Mouse (Mus musculus): ENCODE results near the gene Srsf2. TPM values are rescaled to one million over a fixed set of nuclear protein-coding genes. Genes with fewer than 3 reads are reported as not detected.

Srsf2 gene
- total and polyA plus RNA-seq, 3 experiments: 786 to 1,600 (median 801) TPM

DNA sequence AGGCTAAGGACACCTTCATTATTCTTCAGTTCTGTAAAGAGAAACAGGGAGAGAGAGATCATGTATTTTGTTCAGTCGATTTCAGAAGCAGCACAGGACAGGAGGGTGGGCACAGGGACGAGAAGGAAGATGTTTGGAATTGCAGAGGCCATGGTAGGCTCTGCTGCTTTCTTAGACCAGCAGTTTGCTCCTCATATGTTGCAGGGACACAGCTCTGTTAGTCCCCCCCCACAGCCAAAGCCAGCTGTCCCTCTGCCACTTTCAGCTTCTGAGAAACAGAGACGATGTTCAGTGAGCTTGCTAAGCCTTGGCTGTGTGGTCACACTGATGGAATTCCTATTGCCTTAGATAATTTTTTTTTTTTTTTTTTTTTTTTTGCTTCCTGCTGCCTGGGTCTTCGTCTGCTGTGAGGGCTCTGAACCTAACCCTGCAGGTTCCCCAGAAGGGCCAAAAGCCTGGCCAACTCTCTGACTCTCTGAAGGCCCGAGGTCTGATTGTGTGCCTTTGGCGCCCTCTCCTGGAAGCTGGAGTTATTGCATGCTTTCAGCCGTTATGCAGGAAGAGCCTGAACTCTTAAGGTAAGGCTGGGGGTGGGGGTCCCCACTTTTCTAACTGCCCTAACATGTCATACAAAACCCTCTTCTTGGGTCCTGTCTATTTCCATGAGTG is 44.8 kb downstream of the Srsf2 start:
- peaks cover 62% of the 10 kb centered on the region for H3K27me3 ChIP-seq (ENCODE audit: insufficient read depth, low read length)

GRCm38 (mm10) chr11:116807526-116807925 is 45.4 kb downstream of the Srsf2 start:
- Histone ChIP-seq H3K9me3 (replicated peaks) (no peaks in the 10 kb centered on the region), H3K4me3 (ENCODE audit: low read depth, low read length) (no peak overlapping the region), H3K36me3 (replicated peaks) (no peaks in the 10 kb centered on the region), H3K4me1 (ENCODE audit: insufficient read depth, low read depth, low read length) (peaks cover 44% of the 10 kb centered on the region), H3K27me3 (ENCODE audit: insufficient read depth, low read length) (peaks cover 61% of the 10 kb centered on the region)
- ATAC-seq (ENCODE audit: extremely low read depth, insufficient number of reproducible peaks, low FRiP score, poor library complexity, severe bottlenecking) (no peak), DNase-seq (ENCODE audit: low spot score) (no peak)
- TF ChIP-seq POLR2AphosphoS5 (IDR thresholded peaks at IDR 0.05; ENCODE audit: insufficient replicate concordance, low read depth, low read length): no peak
- no peak for TF ChIP-seq TAL1 (conservative IDR thresholded peaks at IDR 0.05; ENCODE audit: low read depth, low read length)
- TF ChIP-seq CTCF (IDR thresholded peaks at IDR 0.05; ENCODE audit: low read depth, low read length): no peak
- no peak for TF ChIP-seq GATA1 (IDR thresholded peaks at IDR 0.05; ENCODE audit: borderline replicate concordance, low read length)
- no peak for TF ChIP-seq GATA2 (IDR thresholded peaks at IDR 0.05; ENCODE audit: borderline replicate concordance, low read depth, low read length)

More for the DNA sequence above, 44.8 kb downstream of the Srsf2 start:
- no peaks in the 10 kb centered on the region for H3K36me3 ChIP-seq (replicated peaks)
- no peaks in the 10 kb centered on the region for H3K9me3 ChIP-seq (replicated peaks)
- ATAC-seq (ENCODE audit: extremely low read depth, insufficient number of reproducible peaks, low FRiP score, poor library complexity, severe bottlenecking) (peak; percentile 40; the same call in 1 of the 2 replicates), DNase-seq (ENCODE audit: low spot score) (peak; percentile 77)
- TF ChIP-seq GATA1 (IDR thresholded peaks at IDR 0.05; ENCODE audit: borderline replicate concordance, low read length) (no peak), POLR2AphosphoS5 (IDR thresholded peaks at IDR 0.05; ENCODE audit: insufficient replicate concordance, low read depth, low read length) (no peak), GATA2 (IDR thresholded peaks at IDR 0.05; ENCODE audit: borderline replicate concordance, low read depth, low read length) (no peak), TAL1 (conservative IDR thresholded peaks at IDR 0.05; ENCODE audit: low read depth, low read length) (no peak), CTCF (IDR thresholded peaks at IDR 0.05; ENCODE audit: low read depth, low read length) (peak; percentile 69)
- no peak overlapping the region for H3K4me3 ChIP-seq (ENCODE audit: low read depth, low read length)
- H3K4me1 ChIP-seq (ENCODE audit: insufficient read depth, low read depth, low read length): peaks cover 43% of the 10 kb centered on the region

- H3K4me1 ChIP-seq (ENCODE audit: insufficient read depth, low read depth, low read length): peaks cover 46% of the 10 kb centered on the region
- peaks cover 62% of the 10 kb centered on the region for H3K27me3 ChIP-seq (ENCODE audit: insufficient read depth, low read length)
- ATAC-seq (ENCODE audit: extremely low read depth, insufficient number of reproducible peaks, low FRiP score, poor library complexity, severe bottlenecking) (no peak), DNase-seq (ENCODE audit: low spot score) (no peak)
- no peak for TF ChIP-seq CTCF (IDR thresholded peaks at IDR 0.05; ENCODE audit: low read depth, low read length)
- no peak for TF ChIP-seq GATA1 (IDR thresholded peaks at IDR 0.05; ENCODE audit: borderline replicate concordance, low read length)
- TF ChIP-seq GATA2 (IDR thresholded peaks at IDR 0.05; ENCODE audit: borderline replicate concordance, low read depth, low read length): no peak
- TF ChIP-seq POLR2AphosphoS5 (IDR thresholded peaks at IDR 0.05; ENCODE audit: insufficient replicate concordance, low read depth, low read length): no peak
- no peak for TF ChIP-seq TAL1 (conservative IDR thresholded peaks at IDR 0.05; ENCODE audit: low read depth, low read length)
- no peaks in the 10 kb centered on the region for H3K36me3 ChIP-seq (replicated peaks)
- no peak overlapping the region for H3K4me3 ChIP-seq (ENCODE audit: low read depth, low read length)
- no peaks in the 10 kb centered on the region for H3K9me3 ChIP-seq (replicated peaks)
Observed at GRCm38 (mm10) chr11:116807116-116807515, 45.8 kb downstream of the Srsf2 start.

- no peak for ATAC-seq (ENCODE audit: extremely low read depth, insufficient number of reproducible peaks, low FRiP score, poor library complexity, severe bottlenecking)
- H3K4me1 ChIP-seq (ENCODE audit: insufficient read depth, low read depth, low read length): peaks cover 48% of the 10 kb centered on the region
- DNase-seq (ENCODE audit: low spot score): no peak
- H3K4me3 ChIP-seq (ENCODE audit: low read depth, low read length): no peak overlapping the region
- no peaks in the 10 kb centered on the region for H3K36me3 ChIP-seq (replicated peaks)
- TF ChIP-seq GATA1 (IDR thresholded peaks at IDR 0.05; ENCODE audit: borderline replicate concordance, low read length) (no peak), TAL1 (conservative IDR thresholded peaks at IDR 0.05; ENCODE audit: low read depth, low read length) (no peak), GATA2 (IDR thresholded peaks at IDR 0.05; ENCODE audit: borderline replicate concordance, low read depth, low read length) (no peak), POLR2AphosphoS5 (IDR thresholded peaks at IDR 0.05; ENCODE audit: insufficient replicate concordance, low read depth, low read length) (no peak), CTCF (IDR thresholded peaks at IDR 0.05; ENCODE audit: low read depth, low read length) (no peak)
- H3K9me3 ChIP-seq (replicated peaks): no peaks in the 10 kb centered on the region
- H3K27me3 ChIP-seq (ENCODE audit: insufficient read depth, low read length): peaks cover 65% of the 10 kb centered on the region
Observed at GRCm38 (mm10) chr11:116806136-116807071, 46.5 kb downstream of the Srsf2 start.

DNA sequence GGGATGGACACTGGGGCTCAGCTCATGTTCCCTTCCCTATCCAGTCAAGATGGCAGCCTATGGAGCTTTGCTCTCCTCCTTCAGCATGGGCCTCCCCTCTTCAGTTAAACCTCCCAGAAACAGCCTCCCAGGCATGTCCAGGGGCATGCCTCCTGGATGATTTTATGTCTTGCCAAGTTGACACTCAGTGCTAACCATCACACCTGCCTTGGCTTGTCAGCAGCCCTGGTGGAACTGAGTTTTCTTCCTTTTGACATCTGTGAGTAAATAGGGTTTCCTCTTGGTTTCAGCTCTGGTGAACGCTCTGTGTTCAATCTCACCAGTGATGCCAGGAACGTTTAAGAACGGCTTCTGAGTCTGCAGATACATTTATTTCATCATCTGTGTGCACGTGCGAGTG is 50.2 kb downstream of the Srsf2 start:
- TF ChIP-seq CTCF (IDR thresholded peaks at IDR 0.05; ENCODE audit: low read depth, low read length) (no peak), TAL1 (conservative IDR thresholded peaks at IDR 0.05; ENCODE audit: low read depth, low read length) (no peak), GATA1 (IDR thresholded peaks at IDR 0.05; ENCODE audit: borderline replicate concordance, low read length) (no peak), POLR2AphosphoS5 (IDR thresholded peaks at IDR 0.05; ENCODE audit: insufficient replicate concordance, low read depth, low read length) (no peak), GATA2 (IDR thresholded peaks at IDR 0.05; ENCODE audit: borderline replicate concordance, low read depth, low read length) (no peak)
- DNase-seq (ENCODE audit: low spot score) (no peak), ATAC-seq (ENCODE audit: extremely low read depth, insufficient number of reproducible peaks, low FRiP score, poor library complexity, severe bottlenecking) (no peak; the same call in 1 of the 2 replicates)
- no peak overlapping the region for H3K4me3 ChIP-seq (ENCODE audit: low read depth, low read length)
- H3K27me3 ChIP-seq (ENCODE audit: insufficient read depth, low read length): peaks cover 53% of the 10 kb centered on the region
- H3K36me3 ChIP-seq (replicated peaks): no peaks in the 10 kb centered on the region
- no peaks in the 10 kb centered on the region for H3K9me3 ChIP-seq (replicated peaks)
- H3K4me1 ChIP-seq (ENCODE audit: insufficient read depth, low read depth, low read length): peaks cover 35% of the 10 kb centered on the region

GRCm38 (mm10) chr11:116801106-116801505 is 51.8 kb downstream of the Srsf2 start:
- no peak overlapping the region for H3K4me3 ChIP-seq (ENCODE audit: low read depth, low read length)
- no peak for TF ChIP-seq GATA2 (IDR thresholded peaks at IDR 0.05; ENCODE audit: borderline replicate concordance, low read depth, low read length)
- no peak for TF ChIP-seq TAL1 (conservative IDR thresholded peaks at IDR 0.05; ENCODE audit: low read depth, low read length)
- no peak for TF ChIP-seq CTCF (IDR thresholded peaks at IDR 0.05; ENCODE audit: low read depth, low read length)
- DNase-seq (ENCODE audit: low spot score) (no peak), ATAC-seq (ENCODE audit: extremely low read depth, insufficient number of reproducible peaks, low FRiP score, poor library complexity, severe bottlenecking) (no peak)
- H3K36me3 ChIP-seq (replicated peaks): no peaks in the 10 kb centered on the region
- H3K27me3 ChIP-seq (ENCODE audit: insufficient read depth, low read length): peaks cover 65% of the 10 kb centered on the region
- peaks cover 24% of the 10 kb centered on the region for H3K4me1 ChIP-seq (ENCODE audit: insufficient read depth, low read depth, low read length)
- no peaks in the 10 kb centered on the region for H3K9me3 ChIP-seq (replicated peaks)

Other genes starting within 250 kb of the Srsf2 start
- gene Rhbdf2, start 226.1 kb downstream of the Srsf2 start, total RNA-seq (2014; fragmentation: Nextera tagmentation): 2.5 and 5.6 TPM in 2 replicates
- gene Rhbdf2, start 226.1 kb downstream of the Srsf2 start, total RNA-seq (2017): 1.7 and 1.9 TPM in 2 replicates
- 4.2 and 4.8 TPM in 2 replicates for gene Rhbdf2, start 226.1 kb downstream of the Srsf2 start, polyA plus RNA-seq (2012)
- 2.6 and 4.3 TPM in 2 replicates for gene Prcd, start 199.6 kb downstream of the Srsf2 start, total RNA-seq (2014; fragmentation: Nextera tagmentation)
- gene Prcd, start 199.6 kb downstream of the Srsf2 start, total RNA-seq (2017): 3.2 and 3.7 TPM in 2 replicates
- gene Prcd, start 199.6 kb downstream of the Srsf2 start, polyA plus RNA-seq (2012): 1.5 and 1.9 TPM in 2 replicates
- gene Cygb, start 198.8 kb downstream of the Srsf2 start, total RNA-seq (2014; fragmentation: Nextera tagmentation): not detected in 2 replicates
- not detected in 2 replicates for gene Cygb, start 198.8 kb downstream of the Srsf2 start, total RNA-seq (2017)
- gene Cygb, start 198.8 kb downstream of the Srsf2 start, polyA plus RNA-seq (2012): 0.05 TPM in 1 of 2 replicates, not detected in the other
- gene St6galnac1, start 77.6 kb downstream of the Srsf2 start, total RNA-seq (2014; fragmentation: Nextera tagmentation): 0.49 TPM in 1 of 2 replicates, not detected in the other
- gene St6galnac1, start 77.6 kb downstream of the Srsf2 start, total RNA-seq (2017): 0.23 and 0.27 TPM in 2 replicates
- gene St6galnac1, start 77.6 kb downstream of the Srsf2 start, polyA plus RNA-seq (2012): not detected in 2 replicates
- not detected in 2 replicates for gene Mxra7, start 25.0 kb downstream of the Srsf2 start, total RNA-seq (2014; fragmentation: Nextera tagmentation)
- gene Mxra7, start 25.0 kb downstream of the Srsf2 start, total RNA-seq (2017): 0.06 TPM in 1 of 2 replicates, not detected in the other
- not detected in 2 replicates for gene Mxra7, start 25.0 kb downstream of the Srsf2 start, polyA plus RNA-seq (2012)
- 40.3 and 45.4 TPM in 2 replicates for gene Mettl23, start 9.8 kb downstream of the Srsf2 start, total RNA-seq (2014; fragmentation: Nextera tagmentation)
- gene Mettl23, start 9.8 kb downstream of the Srsf2 start, total RNA-seq (2017): 35.8 and 43.1 TPM in 2 replicates
- gene Mettl23, start 9.8 kb downstream of the Srsf2 start, polyA plus RNA-seq (2012): 49.1 and 60.6 TPM in 2 replicates
- 82.7 and 85.3 TPM in 2 replicates for gene Jmjd6, start 9.6 kb downstream of the Srsf2 start, total RNA-seq (2014; fragmentation: Nextera tagmentation)
- 126 and 148 TPM in 2 replicates for gene Jmjd6, start 9.6 kb downstream of the Srsf2 start, total RNA-seq (2017)
- 39.1 and 48.4 TPM in 2 replicates for gene Jmjd6, start 9.6 kb downstream of the Srsf2 start, polyA plus RNA-seq (2012)
- 15.1 and 22.0 TPM in 2 replicates for gene Mfsd11, start 654 bp downstream of the Srsf2 start, total RNA-seq (2014; fragmentation: Nextera tagmentation)
- 45.9 and 55.1 TPM in 2 replicates for gene Mfsd11, start 654 bp downstream of the Srsf2 start, total RNA-seq (2017)
- gene Mfsd11, start 654 bp downstream of the Srsf2 start, polyA plus RNA-seq (2012): 3.8 and 6.6 TPM in 2 replicates
- not detected in 2 replicates for gene Mgat5b, start 65.8 kb upstream of the Srsf2 start, total RNA-seq (2014; fragmentation: Nextera tagmentation)
- 0.16 TPM in 1 of 2 replicates, not detected in the other for gene Mgat5b, start 65.8 kb upstream of the Srsf2 start, total RNA-seq (2017)
- not detected in 2 replicates for gene Mgat5b, start 65.8 kb upstream of the Srsf2 start, polyA plus RNA-seq (2012)

All from G1E (cell line).